Mouse (Mus musculus): ENCODE measurements at regions not wholly inside any gene's neighbourhood (a gene's known extent, or its start where the extent isn't known, plus 50 kb on each side); places are given as distances from the start of the nearest gene placed in this dataset.

- Histone ChIP-seq H3K4me1 (ENCODE audit: control insufficient read depth, insufficient read depth, low read length) (no peaks in the 10 kb centered on the region), H3K27ac (ENCODE audit: insufficient read depth, low read length) (no peak overlapping the region), H3K4me3 (ENCODE audit: insufficient read depth, low read length) (no peak overlapping the region)
- TF ChIP-seq POLR2A (IDR thresholded peaks at IDR 0.05; ENCODE audit: low read depth, low read length) (no peak), CTCF (IDR thresholded peaks at IDR 0.05; ENCODE audit: borderline replicate concordance, insufficient read depth, low read length) (no peak)
Observed at GRCm38 (mm10) chr13:72417816-72418215, 210.8 kb upstream of the Irx2 start.

- Histone ChIP-seq H3K27ac (ENCODE audit: insufficient read depth, low read length) (no peak overlapping the region), H3K4me3 (ENCODE audit: insufficient read depth, low read length) (no peak overlapping the region), H3K4me1 (ENCODE audit: control insufficient read depth, insufficient read depth, low read length) (no peaks in the 10 kb centered on the region)
- TF ChIP-seq CTCF (IDR thresholded peaks at IDR 0.05; ENCODE audit: borderline replicate concordance, insufficient read depth, low read length): no peak
- no peak for TF ChIP-seq POLR2A (IDR thresholded peaks at IDR 0.05; ENCODE audit: low read depth, low read length)
Observed at GRCm38 (mm10) chr13:72418285-72418684, 210.3 kb upstream of the Irx2 start.

- TF ChIP-seq CTCF (IDR thresholded peaks at IDR 0.05; ENCODE audit: borderline replicate concordance, insufficient read depth, low read length) (no peak), POLR2A (IDR thresholded peaks at IDR 0.05; ENCODE audit: low read depth, low read length) (no peak)
- Histone ChIP-seq H3K4me1 (ENCODE audit: control insufficient read depth, insufficient read depth, low read length) (no peaks in the 10 kb centered on the region), H3K27ac (ENCODE audit: insufficient read depth, low read length) (no peak overlapping the region), H3K4me3 (ENCODE audit: insufficient read depth, low read length) (no peak overlapping the region)
Observed at GRCm38 (mm10) chr13:72419532-72419931, 209.1 kb upstream of the Irx2 start.

- Histone ChIP-seq H3K27ac (ENCODE audit: insufficient read depth, low read length) (no peak overlapping the region), H3K4me3 (ENCODE audit: insufficient read depth, low read length) (no peak overlapping the region), H3K4me1 (ENCODE audit: control insufficient read depth, insufficient read depth, low read length) (no peaks in the 10 kb centered on the region)
- TF ChIP-seq POLR2A (IDR thresholded peaks at IDR 0.05; ENCODE audit: low read depth, low read length) (no peak), CTCF (IDR thresholded peaks at IDR 0.05; ENCODE audit: borderline replicate concordance, insufficient read depth, low read length) (no peak)
Observed at GRCm38 (mm10) chr13:72425917-72426316, 202.7 kb upstream of the Irx2 start.

GRCm38 (mm10) chr13:72445336-72445735, 183.3 kb upstream of the Irx2 start:
- Histone ChIP-seq H3K4me1 (ENCODE audit: control insufficient read depth, insufficient read depth, low read length) (no peaks in the 10 kb centered on the region), H3K27ac (ENCODE audit: insufficient read depth, low read length) (no peak overlapping the region), H3K4me3 (ENCODE audit: insufficient read depth, low read length) (no peak overlapping the region)
- TF ChIP-seq CTCF (IDR thresholded peaks at IDR 0.05; ENCODE audit: borderline replicate concordance, insufficient read depth, low read length): no peak
- TF ChIP-seq POLR2A (IDR thresholded peaks at IDR 0.05; ENCODE audit: low read depth, low read length): no peak

GRCm38 (mm10) chr13:72448458-72449058, 180.1 kb upstream of the Irx2 start:
- TF ChIP-seq CTCF (IDR thresholded peaks at IDR 0.05; ENCODE audit: borderline replicate concordance, insufficient read depth, low read length): no peak
- TF ChIP-seq POLR2A (IDR thresholded peaks at IDR 0.05; ENCODE audit: low read depth, low read length): no peak
- H3K27ac ChIP-seq (ENCODE audit: insufficient read depth, low read length): no peak overlapping the region
- H3K4me3 ChIP-seq (ENCODE audit: insufficient read depth, low read length): no peak overlapping the region
- H3K4me1 ChIP-seq (ENCODE audit: control insufficient read depth, insufficient read depth, low read length): no peaks in the 10 kb centered on the region

GRCm38 (mm10) chr13:72495353-72495752, 133.3 kb upstream of the Irx2 start:
- TF ChIP-seq CTCF (IDR thresholded peaks at IDR 0.05; ENCODE audit: borderline replicate concordance, insufficient read depth, low read length) (no peak), POLR2A (IDR thresholded peaks at IDR 0.05; ENCODE audit: low read depth, low read length) (no peak)
- Histone ChIP-seq H3K27ac (ENCODE audit: insufficient read depth, low read length) (no peak overlapping the region), H3K4me1 (ENCODE audit: control insufficient read depth, insufficient read depth, low read length) (no peaks in the 10 kb centered on the region), H3K4me3 (ENCODE audit: insufficient read depth, low read length) (no peak overlapping the region)

- no peak overlapping the region for H3K27ac ChIP-seq (ENCODE audit: insufficient read depth, low read length)
- H3K4me1 ChIP-seq (ENCODE audit: control insufficient read depth, insufficient read depth, low read length): no peaks in the 10 kb centered on the region
- TF ChIP-seq CTCF (IDR thresholded peaks at IDR 0.05; ENCODE audit: borderline replicate concordance, insufficient read depth, low read length): no peak
- no peak overlapping the region for H3K4me3 ChIP-seq (ENCODE audit: insufficient read depth, low read length)
Observed at GRCm38 (mm10) chr13:72497036-72497435, 131.6 kb upstream of the Irx2 start.

- Histone ChIP-seq H3K27ac (ENCODE audit: insufficient read depth, low read length) (no peak overlapping the region), H3K4me1 (ENCODE audit: control insufficient read depth, insufficient read depth, low read length) (no peaks in the 10 kb centered on the region), H3K4me3 (ENCODE audit: insufficient read depth, low read length) (no peak overlapping the region)
- TF ChIP-seq CTCF (IDR thresholded peaks at IDR 0.05; ENCODE audit: borderline replicate concordance, insufficient read depth, low read length): no peak
- no peak for TF ChIP-seq POLR2A (IDR thresholded peaks at IDR 0.05; ENCODE audit: low read depth, low read length)
Observed at GRCm38 (mm10) chr13:72497521-72497920, 131.1 kb upstream of the Irx2 start.

- Histone ChIP-seq H3K27ac (ENCODE audit: insufficient read depth, low read length) (no peak overlapping the region), H3K4me1 (ENCODE audit: control insufficient read depth, insufficient read depth, low read length) (no peaks in the 10 kb centered on the region), H3K4me3 (ENCODE audit: insufficient read depth, low read length) (no peak overlapping the region)
- no peak for TF ChIP-seq CTCF (IDR thresholded peaks at IDR 0.05; ENCODE audit: borderline replicate concordance, insufficient read depth, low read length)
- TF ChIP-seq POLR2A (IDR thresholded peaks at IDR 0.05; ENCODE audit: low read depth, low read length): no peak
Observed at GRCm38 (mm10) chr13:72505954-72506353, 122.7 kb upstream of the Irx2 start.

- TF ChIP-seq POLR2A (IDR thresholded peaks at IDR 0.05; ENCODE audit: low read depth, low read length) (no peak), CTCF (IDR thresholded peaks at IDR 0.05; ENCODE audit: borderline replicate concordance, insufficient read depth, low read length) (no peak)
- Histone ChIP-seq H3K4me3 (ENCODE audit: insufficient read depth, low read length) (no peak overlapping the region), H3K27ac (ENCODE audit: insufficient read depth, low read length) (no peak overlapping the region), H3K4me1 (ENCODE audit: control insufficient read depth, insufficient read depth, low read length) (no peaks in the 10 kb centered on the region)
Observed at GRCm38 (mm10) chr13:72538633-72539032, 90.0 kb upstream of the Irx2 start.

All from embryonic fibroblast, embryonic 13.5 days (primary cell).